In the genomic region with DNA sequence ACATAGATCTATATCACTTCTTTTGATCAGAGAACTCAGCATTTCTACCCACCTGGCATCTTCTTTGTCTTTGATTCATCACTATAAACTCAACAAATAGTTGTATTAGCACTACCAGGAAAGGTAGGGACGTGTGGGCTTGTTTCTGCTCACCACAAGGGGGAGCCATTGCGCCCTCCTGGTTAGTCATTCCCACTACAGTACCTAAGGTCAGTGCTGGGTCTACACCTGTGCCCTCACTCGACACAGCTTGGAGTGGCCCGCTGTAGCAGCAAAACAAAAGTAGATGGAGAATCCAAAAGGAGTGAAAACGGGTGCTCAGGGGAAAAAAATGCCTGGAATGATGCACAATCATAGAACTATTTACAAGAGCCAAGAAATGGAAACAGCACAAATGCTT, we compare ENCODE assay signal across 8 mouse cellular contexts. TPM values are rescaled to one million over a fixed set of nuclear protein-coding genes. Genes with fewer than 3 reads are reported as not detected.
DNase-seq lines count a peak whose midpoint lies in the region; ATAC-seq and TF ChIP-seq lines count a peak whose summit lies in the region.
"Had no signal": no experiment of that assay in that cellular context is flagged by ENCODE, and none has a peak within 500 bp of the region (broad histone marks: within the 10 kb centered on the region; RNA-seq: fewer than 3 reads in every experiment).

No protein-coding gene starts in this region.

- no peaks in the 10 kb centered on the region for H3K36me3 ChIP-seq in midbrain, embryonic 10.5 days
- H3K36me3 ChIP-seq in midbrain, embryonic 13.5 days: no peaks in the 10 kb centered on the region
- H3K36me3 ChIP-seq in liver, embryonic 14.5 days (replicated peaks; ENCODE audit: control insufficient read depth, insufficient read depth, low read depth): no peaks in the 10 kb centered on the region
- H3K36me3 ChIP-seq in small intestine, adult 2 months (ENCODE audit: control insufficient read depth, insufficient read depth, low read length): no peaks in the 10 kb centered on the region

- no peaks in the 10 kb centered on the region for H3K9me3 ChIP-seq in midbrain, embryonic 10.5 days (replicated peaks)
- no peaks in the 10 kb centered on the region for H3K9me3 ChIP-seq in midbrain, embryonic 13.5 days
- no peaks in the 10 kb centered on the region for H3K9me3 ChIP-seq in liver, embryonic 14.5 days (ENCODE audit: control insufficient read depth, low read length)

- in situ Hi-C loops in Patski (cut with MboI; ENCODE audit: low pct_unique_long_range_greater_than_20kb): loop anchor here (10.0 kb wide), 1 partner anchor 706 kb away; no protein-coding TSS in a partner anchor

- no peak overlapping the region for H3K9ac ChIP-seq in midbrain, embryonic 13.5 days (replicated peaks)
- H3K9ac ChIP-seq in liver, embryonic 14.5 days (replicated peaks): no peak overlapping the region

- no peak overlapping the region for H3K4me2 ChIP-seq in midbrain, embryonic 13.5 days (replicated peaks)
- H3K4me2 ChIP-seq in liver, embryonic 14.5 days (ENCODE audit: low read depth): no peak overlapping the region

- POLR2A ChIA-PET in Patski (lab: Charles Lee): no interaction called here

- no peak for TF ChIP-seq POLR2A in small intestine, adult 2 months (IDR thresholded peaks at IDR 0.05; ENCODE audit: low read depth, low read length)

- WGBS in midbrain, embryonic 10.5 days: 36% methylated on average over 5 of the region's 5 CpGs
- WGBS in midbrain, embryonic 13.5 days: 39% methylated on average over 5 of the region's 5 CpGs
- 22% methylated on average over 5 of the region's 5 CpGs for WGBS in liver, embryonic 14.5 days (ENCODE audit: insufficient replicate concordance)
- 17% methylated on average over 5 of the region's 5 CpGs for WGBS in small intestine, adult 2 months

- H3K4me1 ChIP-seq in midbrain, embryonic 10.5 days: no peaks in the 10 kb centered on the region
- 0 out of 2 replicates have a peak, but pooled peaks cover 2% of the 10 kb centered on the region for H3K4me1 ChIP-seq in midbrain, embryonic 13.5 days (replicated peaks)
- H3K4me1 ChIP-seq in liver, embryonic 14.5 days (replicated peaks; ENCODE audit: control insufficient read depth in 2 of 2, insufficient read depth in 2 of 2, low read length in 1 of 2): peaks cover 0 to 6% of the 10 kb centered on the region in 2 experiments; a peak in 1 of 4 replicates
- peaks cover 4% of the 10 kb centered on the region; the same call in 1 of the 2 replicates for H3K4me1 ChIP-seq in small intestine, adult 2 months (ENCODE audit: control insufficient read depth, insufficient read depth, insufficient read length, low read length)

- TF ChIP-seq CTCF in Patski (IDR thresholded peaks at IDR 0.05): peak; percentile 83
- peak; percentile 79 for TF ChIP-seq CTCF in liver, embryonic 14.5 days (IDR thresholded peaks at IDR 0.05; ENCODE audit: low read depth)
- peak; percentile 79; the same call in 1 of the 2 replicates for TF ChIP-seq CTCF in small intestine, adult 2 months (IDR thresholded peaks at IDR 0.05; ENCODE audit: extremely low read depth, insufficient read length, insufficient replicate concordance, low read depth, low read length)

- DNase-seq in midbrain, embryonic 10.5 days (ENCODE audit: low spot score): peak; percentile 24
- no peak for DNase-seq in Patski (ENCODE audit: low read depth, low spot score)
- DNase-seq in liver, embryonic 14.5 days (ENCODE audit: low read depth in 3 of 3, low spot score in 3 of 3): peak in 2 of 3 experiments; percentile 6 to 13

- no peak for ATAC-seq in midbrain, embryonic 13.5 days
- no peak for ATAC-seq in Patski
- ATAC-seq in cerebellum, adult (ENCODE audit: insufficient number of reproducible peaks, low FRiP score, low TSS enrichment): 0 out of 2 replicates have a peak, but pooled peaks have one; percentile 60
- ATAC-seq in granulocyte monocyte progenitor cell, adult 5-6 weeks (replicated peaks; ENCODE audit: poor library complexity, severe bottlenecking): peak; percentile 61
- ATAC-seq in liver, embryonic 14.5 days (ENCODE audit: insufficient read depth): no peak

- H3K27me3 ChIP-seq in midbrain, embryonic 10.5 days (ENCODE audit: low read depth, poor library complexity, severe bottlenecking): no peaks in the 10 kb centered on the region
- H3K27me3 ChIP-seq in midbrain, embryonic 13.5 days: no peaks in the 10 kb centered on the region
- H3K27me3 ChIP-seq in Patski: no peaks in the 10 kb centered on the region
- H3K27me3 ChIP-seq in liver, embryonic 14.5 days (ENCODE audit: control insufficient read depth, insufficient read depth, low read length): no peaks in the 10 kb centered on the region
- no peaks in the 10 kb centered on the region for H3K27me3 ChIP-seq in small intestine, adult 2 months (ENCODE audit: control insufficient read depth, insufficient read depth, low read length)

- CTCF ChIA-PET in Patski (lab: Charles Lee): interaction anchor here (0.6 to 1.5 kb wide), 5 partner anchors 280 to 760 kb away, joined by 3 read pairs; a partner anchor contains a TSS

- TF ChIP-seq EP300 in liver, embryonic 14.5 days (IDR thresholded peaks at IDR 0.05; ENCODE audit: low read depth): no peak

- no peak overlapping the region for H3K4me3 ChIP-seq in midbrain, embryonic 10.5 days
- H3K4me3 ChIP-seq in midbrain, embryonic 13.5 days (replicated peaks): no peak overlapping the region
- no peak overlapping the region for H3K4me3 ChIP-seq in liver, embryonic 14.5 days (ENCODE audit: insufficient read depth in 1 of 2, low read depth in 2 of 2, low read length in 2 of 2)
- no peak overlapping the region for H3K4me3 ChIP-seq in small intestine, adult 2 months (ENCODE audit: low read depth, low read length)
- H3K4me3 ChIP-seq: megakaryocyte, embryonic 14.5 days had no signal

- H3K27ac ChIP-seq in midbrain, embryonic 10.5 days (replicated peaks): no peak overlapping the region
- H3K27ac ChIP-seq in midbrain, embryonic 13.5 days: no peak overlapping the region
- H3K27ac ChIP-seq in liver, embryonic 14.5 days: no peak overlapping the region
- no peak overlapping the region for H3K27ac ChIP-seq in small intestine, adult 2 months (ENCODE audit: insufficient read depth, low read depth, low read length)

RNA-seq across cellular contexts. Expression of a gene that starts 44.0 kb away (rescaled TPM):
- polyA plus RNA-seq in midbrain, embryonic 10.5 days (2016; fragmentation: Nextera tagmentation; extraction: Ambion mirVana): 0.84 and 1.8 TPM in 2 replicates
- polyA plus RNA-seq in midbrain, embryonic 13.5 days (2015; fragmentation: Nextera tagmentation; extraction: Ambion mirVana): 0.50 and 1.5 TPM in 2 replicates
- not detected for polyA plus RNA-seq in Patski (2021)
- not detected in 2 replicates for total RNA-seq in granulocyte monocyte progenitor cell, adult 5-6 weeks (2014; fragmentation: Nextera tagmentation)
- total RNA-seq in granulocyte monocyte progenitor cell, adult 5-6 weeks (2017): not detected in 2 replicates
- not detected in 2 replicates for polyA plus RNA-seq in liver, embryonic 14.5 days (2012; rRNA removed)
- not detected in 2 replicates for polyA plus RNA-seq in liver, embryonic 14.5 days (2014; fragmentation: Nextera tagmentation; extraction: Ambion mirVana)
- not detected in 2 replicates for polyA plus RNA-seq in small intestine, adult 2 months (2012; rRNA removed)

Comparison
In these comparisons a context has a peak if more than half of its experiments do, and no peak if none do; other contexts are left out.
1. ATAC-seq: peak in cerebellum, adult (single experiment) and granulocyte monocyte progenitor cell, adult 5-6 weeks (single experiment); none in midbrain, embryonic 13.5 days (single experiment), Patski (single experiment) and liver, embryonic 14.5 days (single experiment).
2. Peak in every context shown above with its lines, with median percentiles within 50 percentile points of each other: CTCF ChIP-seq.